Mouse (Mus musculus): ENCODE results near the gene Adam19.

Gene Adam19

DNA sequence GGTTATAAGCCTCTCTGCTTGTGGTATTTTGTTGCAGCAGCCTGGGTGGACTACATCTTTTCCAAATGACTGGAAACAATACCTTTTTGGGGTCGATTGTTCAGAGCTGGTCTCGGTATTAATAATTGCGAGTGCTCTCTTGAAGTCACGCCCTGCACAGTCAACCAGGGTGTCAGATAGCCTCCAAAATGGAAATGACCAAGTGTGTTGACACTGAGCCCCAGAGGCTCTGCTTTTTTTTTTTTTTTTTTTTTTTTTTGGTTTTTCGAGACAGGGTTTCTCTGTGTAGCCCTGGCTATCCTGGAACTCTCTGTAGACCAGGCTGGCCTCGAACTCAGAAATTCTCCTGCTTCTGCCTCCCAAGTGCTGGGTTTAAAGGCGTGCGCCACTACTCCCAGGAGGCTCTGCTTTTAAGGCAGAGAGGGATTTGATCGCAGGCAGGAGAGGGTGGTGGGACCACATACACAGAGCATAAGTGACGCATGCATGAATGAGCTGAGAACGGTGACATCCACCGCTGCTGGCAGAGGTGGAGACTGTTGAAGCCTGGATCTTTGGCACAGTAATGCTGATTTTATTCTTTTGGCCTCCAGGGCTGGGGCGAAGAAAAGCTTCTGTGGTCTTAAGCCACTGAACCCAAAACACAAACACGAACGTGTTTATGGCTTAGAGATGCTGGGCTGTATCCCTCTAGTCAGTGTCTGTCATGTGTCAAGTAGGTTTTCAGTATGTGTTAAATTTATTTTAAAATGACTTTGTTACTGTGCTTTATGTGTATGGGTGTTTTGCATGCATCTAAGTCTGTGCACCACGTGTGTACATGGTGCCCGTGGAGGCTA, 18.3 kb downstream of the Adam19 start:
- no peak for DNase-seq

GRCm38 (mm10) chr11:46075507-46075906, 19.7 kb downstream of the Adam19 start:
- no peak for DNase-seq

- no peak for DNase-seq
Observed at GRCm38 (mm10) chr11:46076442-46077158, 20.8 kb downstream of the Adam19 start.

- no peak for DNase-seq
Observed at GRCm38 (mm10) chr11:46077304-46077703, 21.5 kb downstream of the Adam19 start.

DNA sequence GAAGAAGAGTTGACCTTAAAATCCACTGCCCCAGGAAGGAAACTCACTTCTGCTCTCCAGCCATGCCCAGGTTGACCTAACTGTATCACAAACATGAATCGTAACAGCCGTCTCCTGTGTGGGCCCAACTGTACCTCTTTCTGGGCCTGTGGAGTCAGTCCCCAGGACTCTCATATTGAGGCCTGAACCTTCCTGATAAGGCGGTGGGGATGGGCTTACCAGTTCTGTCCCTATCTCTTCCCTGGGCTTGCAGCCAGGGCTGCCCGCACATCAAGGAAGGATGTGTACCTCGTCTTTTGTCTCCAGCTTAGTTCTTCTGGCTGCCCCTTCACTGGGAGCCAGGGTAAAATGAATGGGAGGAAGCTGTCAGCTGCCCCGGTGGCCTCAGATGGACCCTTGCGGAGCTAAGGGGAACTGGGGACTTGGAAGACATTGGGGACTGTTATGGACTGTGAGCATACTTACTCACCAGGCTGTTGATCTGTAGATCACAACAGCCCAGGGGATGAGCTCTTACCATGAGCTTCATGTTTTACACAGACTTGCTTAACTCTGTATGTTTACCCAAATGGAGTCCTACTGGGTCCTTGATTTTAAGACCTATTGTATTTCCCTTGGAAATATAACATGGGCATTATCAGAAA, 22.1 kb downstream of the Adam19 start:
- DNase-seq, result no peak

- no peak for DNase-seq
Observed at GRCm38 (mm10) chr11:46081075-46081474, 25.3 kb downstream of the Adam19 start.

GRCm38 (mm10) chr11:46083405-46083804, 27.6 kb downstream of the Adam19 start:
- no peak for DNase-seq

DNA sequence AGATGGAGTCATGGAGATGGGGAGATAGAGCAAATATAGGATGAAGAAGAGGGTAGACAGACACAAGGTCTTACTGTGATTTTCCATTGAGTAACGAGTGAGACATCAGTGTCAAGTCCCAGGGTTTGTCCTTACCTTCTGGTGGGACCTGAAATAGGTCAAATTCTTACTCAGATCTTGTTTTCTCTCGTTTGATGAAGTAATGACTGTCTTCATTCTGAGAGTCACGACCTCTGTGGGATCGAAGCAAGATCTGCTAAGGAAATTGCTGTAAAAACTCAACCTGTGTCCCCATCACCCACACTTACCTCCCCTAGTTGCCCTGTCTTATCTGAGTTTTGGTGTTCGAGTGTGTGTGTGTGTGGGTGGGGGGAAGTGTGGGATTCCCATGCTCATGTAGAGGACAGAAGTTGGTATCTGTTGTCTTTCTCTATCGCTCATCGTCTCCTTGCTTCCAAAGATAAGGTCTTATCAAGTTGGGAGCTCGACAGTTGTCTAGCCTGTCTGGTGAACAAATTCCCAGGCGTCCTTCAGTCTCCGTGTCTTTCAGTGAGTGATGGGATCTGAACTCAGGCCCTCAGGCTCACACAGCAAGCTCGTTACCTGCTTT, 28.1 kb downstream of the Adam19 start:
- DNase-seq, result no peak

DNA sequence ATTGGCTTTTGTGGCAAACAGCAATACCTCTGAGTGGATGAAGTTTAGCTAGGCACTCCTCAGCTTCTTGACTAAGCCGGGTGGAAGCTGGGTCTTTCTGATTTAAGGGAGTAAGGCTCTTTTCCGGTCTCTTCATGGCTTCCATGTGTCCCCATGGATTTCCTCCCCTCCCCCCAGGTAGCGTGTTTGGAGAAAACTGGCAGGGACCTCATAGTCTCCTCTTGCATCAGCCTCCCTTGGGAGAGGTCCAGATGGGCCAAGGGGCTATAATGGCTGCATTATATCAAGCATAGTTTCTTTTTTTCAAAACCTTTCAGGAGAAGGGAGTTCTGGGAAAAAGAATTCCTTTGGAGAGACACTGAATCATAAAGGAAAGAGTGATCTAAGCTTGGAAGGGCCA, 28.8 kb downstream of the Adam19 start:
- DNase-seq, result no peak

- DNase-seq, result no peak
Observed at GRCm38 (mm10) chr11:46085398-46086163, 29.8 kb downstream of the Adam19 start.

DNA sequence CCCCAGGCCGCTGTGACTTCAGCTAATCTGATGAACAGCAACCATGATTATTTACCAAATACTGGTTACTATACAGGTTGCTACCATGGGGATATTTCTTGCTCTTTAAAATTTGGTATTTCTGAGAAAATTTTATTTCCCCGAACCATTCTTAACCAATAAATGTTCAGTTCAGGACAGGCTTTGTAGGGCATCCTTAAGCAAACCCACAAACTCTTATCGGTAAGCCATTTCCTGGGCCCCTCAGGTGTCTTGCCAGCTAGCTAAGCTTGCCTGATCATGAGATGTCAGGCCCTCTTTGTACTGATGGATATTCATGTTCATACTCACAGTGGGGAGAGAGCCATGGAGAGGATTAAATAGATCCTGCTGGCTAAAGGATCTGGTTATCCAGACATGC, 30.7 kb downstream of the Adam19 start:
- no peak for DNase-seq

DNA sequence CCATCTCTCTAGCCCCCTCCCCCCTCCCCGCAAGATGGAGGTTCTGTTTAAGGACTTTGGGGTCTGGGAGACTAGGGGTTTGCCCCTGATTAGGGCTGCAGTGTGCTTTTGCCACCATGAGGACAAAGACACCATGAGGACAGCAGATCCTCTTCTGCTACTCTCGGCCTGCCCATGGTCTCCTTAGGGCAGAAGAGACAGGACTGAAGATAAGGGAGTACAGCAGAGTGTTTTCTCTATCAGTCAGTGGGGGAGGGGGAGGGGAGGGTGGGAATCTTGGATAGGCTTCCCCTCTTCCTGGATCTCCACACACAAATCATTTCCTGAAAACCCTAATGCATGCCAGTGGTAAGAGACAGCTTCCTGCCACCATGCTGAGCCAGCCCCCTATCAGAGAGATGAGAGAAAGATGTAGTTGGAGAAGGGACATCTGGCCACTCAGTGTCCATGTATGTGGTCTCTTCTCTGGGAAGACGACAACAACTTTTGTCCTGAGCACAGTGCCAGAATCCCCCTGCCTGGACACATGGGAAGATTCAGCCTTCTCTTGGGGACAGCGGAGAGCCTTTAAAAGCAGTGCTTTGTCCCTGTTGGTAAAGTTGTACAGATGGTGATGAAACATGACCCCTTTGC, 33.4 kb downstream of the Adam19 start:
- no peak for DNase-seq

GRCm38 (mm10) chr11:46090036-46090725, 34.4 kb downstream of the Adam19 start:
- DNase-seq, result no peak

- DNase-seq, result no peak
Observed at GRCm38 (mm10) chr11:46090951-46091667, 35.3 kb downstream of the Adam19 start.

GRCm38 (mm10) chr11:46092121-46092520, 36.3 kb downstream of the Adam19 start:
- DNase-seq, result peak in 1 of 2 experiments; percentile 22

DNA sequence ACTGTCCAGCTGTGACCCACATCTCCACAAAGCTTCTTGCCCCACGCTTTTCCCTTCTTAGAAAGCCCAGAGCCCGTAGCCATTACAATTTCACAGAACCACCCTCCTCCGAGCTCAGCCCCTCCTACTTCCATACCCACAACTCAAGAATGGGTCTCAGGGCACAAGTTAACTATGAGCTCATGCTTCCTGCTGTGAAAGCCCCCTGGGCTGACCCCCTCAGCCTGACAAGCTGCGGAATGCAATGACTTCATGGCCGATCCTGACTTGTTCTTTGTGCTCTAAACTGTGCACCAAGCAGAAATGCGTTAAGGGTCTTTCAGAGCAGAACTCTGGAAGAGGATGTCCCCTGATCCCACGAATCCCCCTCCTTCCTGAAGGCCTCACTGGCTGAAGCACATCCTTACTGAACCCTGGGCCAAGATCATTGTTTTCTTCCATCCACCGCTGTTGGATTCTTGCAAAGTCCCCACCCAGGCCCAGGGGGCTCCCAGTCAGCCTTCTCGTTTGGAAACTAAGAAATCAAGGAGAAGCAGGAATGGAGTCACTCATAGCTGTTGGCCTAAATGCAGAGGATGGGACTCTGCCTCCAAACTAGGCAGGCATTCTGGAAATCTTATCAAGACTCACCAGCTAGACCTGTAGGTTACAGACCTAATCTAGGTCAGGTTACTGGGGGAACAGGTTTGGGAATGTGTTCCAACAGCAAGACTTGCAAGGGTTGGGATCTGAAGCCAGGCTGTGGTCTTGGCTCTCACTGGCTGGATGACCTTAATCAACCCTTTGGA, 39.9 kb downstream of the Adam19 start:
- DNase-seq, result no peak

- no peak for DNase-seq
Observed at GRCm38 (mm10) chr11:46096265-46096649, 40.5 kb downstream of the Adam19 start.

- DNase-seq, result peak; percentile 41 to 55
Observed at GRCm38 (mm10) chr11:46097062-46097461, 41.3 kb downstream of the Adam19 start.

- DNase-seq, result peak; percentile 59 to 63
Observed at GRCm38 (mm10) chr11:46102107-46102506, 46.3 kb downstream of the Adam19 start.

- no peak for DNase-seq
Observed at GRCm38 (mm10) chr11:46107046-46107445, 51.3 kb downstream of the Adam19 start.
